Mouse (Mus musculus): ENCODE measurements at regions not wholly inside any gene's neighbourhood (a gene's known extent, or its start where the extent isn't known, plus 50 kb on each side); places are given as distances from the start of the nearest gene placed in this dataset.
"Not testable (repeated sequence)": the region's sequence is repeated elsewhere in the genome, so short reads cannot be mapped to it uniquely, and the experiment has no call there.

- H3K4me3 ChIP-seq (ENCODE audit: low read depth, low read length), result no peak overlapping the region
- H3K4me2 ChIP-seq (ENCODE audit: low read depth), result no peak overlapping the region
- H3K9ac ChIP-seq, result no peak overlapping the region
- H3K4me1 ChIP-seq (ENCODE audit: insufficient read depth), result no peaks in the 10 kb centered on the region
- ATAC-seq, result no peak
- H3K27ac ChIP-seq (ENCODE audit: low read depth, low read length), result no peak overlapping the region
- TF ChIP-seq CTCF (IDR thresholded peaks at IDR 0.05; ENCODE audit: low read depth), result no peak
- WGBS, result 91% methylated on average over 7 of the region's 7 CpGs
- DNase-seq, result no peak
- no peaks in the 10 kb centered on the region for H3K9me3 ChIP-seq (ENCODE audit: low read length)
- H3K27me3 ChIP-seq (ENCODE audit: insufficient read depth, low read length), result no peaks in the 10 kb centered on the region
- H3K36me3 ChIP-seq (ENCODE audit: insufficient read depth), result no peaks in the 10 kb centered on the region
Measured at GRCm38 (mm10) chr2:129916411-129916810, 95.7 kb upstream of the Tgm3 start.

GRCm38 (mm10) chr2:129918141-129918790, 93.9 kb upstream of the Tgm3 start:
- 58% methylated on average over 9 of the region's 9 CpGs for WGBS
- Histone ChIP-seq H3K36me3 (ENCODE audit: insufficient read depth) (no peaks in the 10 kb centered on the region), H3K27me3 (ENCODE audit: insufficient read depth, low read length) (no peaks in the 10 kb centered on the region), H3K4me1 (ENCODE audit: insufficient read depth) (no peaks in the 10 kb centered on the region), H3K27ac (ENCODE audit: low read depth, low read length) (no peak overlapping the region), H3K4me2 (ENCODE audit: low read depth) (no peak overlapping the region), H3K9me3 (ENCODE audit: low read length) (no peaks in the 10 kb centered on the region), H3K4me3 (ENCODE audit: low read depth, low read length) (no peak overlapping the region), H3K9ac (no peak overlapping the region)
- DNase-seq (no peak), ATAC-seq (no peak)
- no peak for TF ChIP-seq CTCF (IDR thresholded peaks at IDR 0.05; ENCODE audit: low read depth)

GRCm38 (mm10) chr2:129919551-129919950, 92.6 kb upstream of the Tgm3 start:
- H3K4me3 ChIP-seq (ENCODE audit: low read depth, low read length), result no peak overlapping the region
- no peak overlapping the region for H3K27ac ChIP-seq (ENCODE audit: low read depth, low read length)
- H3K27me3 ChIP-seq (ENCODE audit: insufficient read depth, low read length), result no peaks in the 10 kb centered on the region
- TF ChIP-seq CTCF (IDR thresholded peaks at IDR 0.05; ENCODE audit: low read depth), result no peak
- no peak overlapping the region for H3K4me2 ChIP-seq (ENCODE audit: low read depth)
- H3K4me1 ChIP-seq (ENCODE audit: insufficient read depth), result no peaks in the 10 kb centered on the region
- DNase-seq (no peak), ATAC-seq (no peak)
- WGBS, result 96% methylated on average over 4 of the region's 4 CpGs
- H3K9ac ChIP-seq, result no peak overlapping the region
- no peaks in the 10 kb centered on the region for H3K36me3 ChIP-seq (ENCODE audit: insufficient read depth)
- no peaks in the 10 kb centered on the region for H3K9me3 ChIP-seq (ENCODE audit: low read length)

GRCm38 (mm10) chr2:129927218-129927617, 84.9 kb upstream of the Tgm3 start:
- H3K27ac ChIP-seq (ENCODE audit: low read depth, low read length), result no peak overlapping the region
- TF ChIP-seq CTCF (IDR thresholded peaks at IDR 0.05; ENCODE audit: low read depth), result no peak
- no peaks in the 10 kb centered on the region for H3K9me3 ChIP-seq (ENCODE audit: low read length)
- 90% methylated on average over 2 of the region's 2 CpGs for WGBS
- H3K4me2 ChIP-seq (ENCODE audit: low read depth), result no peak overlapping the region
- H3K27me3 ChIP-seq (ENCODE audit: insufficient read depth, low read length), result no peaks in the 10 kb centered on the region
- no peaks in the 10 kb centered on the region for H3K36me3 ChIP-seq (ENCODE audit: insufficient read depth)
- no peak overlapping the region for H3K4me3 ChIP-seq (ENCODE audit: low read depth, low read length)
- DNase-seq, result no peak
- no peak for ATAC-seq
- H3K4me1 ChIP-seq (ENCODE audit: insufficient read depth), result no peaks in the 10 kb centered on the region
- H3K9ac ChIP-seq, result no peak overlapping the region

GRCm38 (mm10) chr2:129933578-129933977, 78.6 kb upstream of the Tgm3 start:
- Histone ChIP-seq H3K9ac (no peak overlapping the region), H3K27me3 (ENCODE audit: insufficient read depth, low read length) (no peaks in the 10 kb centered on the region), H3K36me3 (ENCODE audit: insufficient read depth) (no peaks in the 10 kb centered on the region), H3K27ac (ENCODE audit: low read depth, low read length) (no peak overlapping the region), H3K4me3 (ENCODE audit: low read depth, low read length) (no peak overlapping the region), H3K4me1 (ENCODE audit: insufficient read depth) (no peaks in the 10 kb centered on the region), H3K4me2 (ENCODE audit: low read depth) (no peak overlapping the region), H3K9me3 (ENCODE audit: low read length) (no peaks in the 10 kb centered on the region)
- DNase-seq (no peak), ATAC-seq (no peak)
- WGBS, result 94% methylated on average over 1 of the region's 1 CpGs
- TF ChIP-seq CTCF (IDR thresholded peaks at IDR 0.05; ENCODE audit: low read depth), result no peak

- 91% methylated on average over 4 of the region's 4 CpGs for WGBS
- DNase-seq (no peak), ATAC-seq (no peak)
- no peak overlapping the region for H3K4me3 ChIP-seq (ENCODE audit: low read depth, low read length)
- no peak overlapping the region for H3K4me2 ChIP-seq (ENCODE audit: low read depth)
- H3K27me3 ChIP-seq (ENCODE audit: insufficient read depth, low read length), result no peaks in the 10 kb centered on the region
- H3K9me3 ChIP-seq (ENCODE audit: low read length), result no peaks in the 10 kb centered on the region
- H3K4me1 ChIP-seq (ENCODE audit: insufficient read depth), result no peaks in the 10 kb centered on the region
- H3K27ac ChIP-seq (ENCODE audit: low read depth, low read length), result no peak overlapping the region
- no peak for TF ChIP-seq CTCF (IDR thresholded peaks at IDR 0.05; ENCODE audit: low read depth)
- no peak overlapping the region for H3K9ac ChIP-seq
- no peaks in the 10 kb centered on the region for H3K36me3 ChIP-seq (ENCODE audit: insufficient read depth)
Measured at GRCm38 (mm10) chr2:129942824-129943223, 69.3 kb upstream of the Tgm3 start.

GRCm38 (mm10) chr2:129947847-129948553, 64.1 kb upstream of the Tgm3 start:
- H3K4me3 ChIP-seq (ENCODE audit: low read depth, low read length), result no peak overlapping the region
- H3K4me2 ChIP-seq (ENCODE audit: low read depth), result peak overlapping the region; percentile 19; the same call in 1 of the 2 replicates
- no peak for TF ChIP-seq CTCF (IDR thresholded peaks at IDR 0.05; ENCODE audit: low read depth)
- peak; percentile 43 for ATAC-seq
- WGBS, result 35% methylated on average over 20 of the region's 20 CpGs
- no peaks in the 10 kb centered on the region for H3K4me1 ChIP-seq (ENCODE audit: insufficient read depth)
- H3K27ac ChIP-seq (ENCODE audit: low read depth, low read length), result no peak overlapping the region
- H3K36me3 ChIP-seq (ENCODE audit: insufficient read depth), result no peaks in the 10 kb centered on the region
- no peaks in the 10 kb centered on the region for H3K27me3 ChIP-seq (ENCODE audit: insufficient read depth, low read length)
- no peak for DNase-seq
- no peak overlapping the region for H3K9ac ChIP-seq
- no peaks in the 10 kb centered on the region for H3K9me3 ChIP-seq (ENCODE audit: low read length)

GRCm38 (mm10) chr2:129949786-129950185, 62.4 kb upstream of the Tgm3 start:
- H3K27ac ChIP-seq (ENCODE audit: low read depth, low read length); DNase-seq; ATAC-seq; H3K4me3 ChIP-seq (ENCODE audit: low read depth, low read length); H3K9me3 ChIP-seq (ENCODE audit: low read length); H3K27me3 ChIP-seq (ENCODE audit: insufficient read depth, low read length); H3K9ac ChIP-seq; H3K4me1 ChIP-seq (ENCODE audit: insufficient read depth); H3K4me2 ChIP-seq (ENCODE audit: low read depth); H3K36me3 ChIP-seq (ENCODE audit: insufficient read depth): not testable (repeated sequence)
- WGBS, result 86% methylated on average over 6 of the region's 6 CpGs

Measured in forebrain, postnatal 0 days (tissue).